Mouse (Mus musculus): ENCODE measurements around the gene Fam19a5.

The Fam19a5 gene

GRCm38 (mm10) chr15:87597149-87597548, 53.0 kb downstream of the Fam19a5 start:
- no peak for DNase-seq (ENCODE audit: low spot score)

- no peak for DNase-seq (ENCODE audit: low spot score)
These were observed 53.7 kb downstream of the Fam19a5 start for GRCm38 (mm10) chr15:87597766-87598165.

- no peak for DNase-seq (ENCODE audit: low spot score)
These were observed 54.5 kb downstream of the Fam19a5 start for GRCm38 (mm10) chr15:87598636-87599035.

GRCm38 (mm10) chr15:87603316-87603715, 59.2 kb downstream of the Fam19a5 start:
- DNase-seq (ENCODE audit: low spot score): no peak

GRCm38 (mm10) chr15:87605504-87606280, 61.6 kb downstream of the Fam19a5 start:
- no peak for DNase-seq (ENCODE audit: low spot score)

GRCm38 (mm10) chr15:87606702-87607101, 62.6 kb downstream of the Fam19a5 start:
- DNase-seq (ENCODE audit: low spot score): no peak

- DNase-seq (ENCODE audit: low spot score): no peak
These were observed 65.1 kb downstream of the Fam19a5 start for GRCm38 (mm10) chr15:87609236-87609635.

GRCm38 (mm10) chr15:87623966-87624609, 80.0 kb downstream of the Fam19a5 start:
- peak; percentile 92 for DNase-seq (ENCODE audit: low spot score)

GRCm38 (mm10) chr15:87624610-87625091, 80.6 kb downstream of the Fam19a5 start:
- peak; percentile 36 for DNase-seq (ENCODE audit: low spot score)

- DNase-seq (ENCODE audit: low spot score): peak; percentile 94
These were observed 81.3 kb downstream of the Fam19a5 start for GRCm38 (mm10) chr15:87625236-87626023.

- DNase-seq (ENCODE audit: low spot score): no peak
These were observed 91.2 kb downstream of the Fam19a5 start for GRCm38 (mm10) chr15:87635272-87635671.

- DNase-seq (ENCODE audit: low spot score): no peak
These were observed 92.3 kb downstream of the Fam19a5 start for GRCm38 (mm10) chr15:87636407-87636806.

- DNase-seq (ENCODE audit: low spot score): no peak
These were observed 93.1 kb downstream of the Fam19a5 start for GRCm38 (mm10) chr15:87637234-87637633.

- no peak for DNase-seq (ENCODE audit: low spot score)
These were observed 94.2 kb downstream of the Fam19a5 start for GRCm38 (mm10) chr15:87638270-87638669.

GRCm38 (mm10) chr15:87646313-87647061, 102.4 kb downstream of the Fam19a5 start:
- DNase-seq (ENCODE audit: low spot score): no peak

GRCm38 (mm10) chr15:87649651-87650050, 105.6 kb downstream of the Fam19a5 start:
- DNase-seq (ENCODE audit: low spot score): peak; percentile 19

- no peak for DNase-seq (ENCODE audit: low spot score)
These were observed 110.5 kb downstream of the Fam19a5 start for GRCm38 (mm10) chr15:87654551-87654950.

- no peak for DNase-seq (ENCODE audit: low spot score)
These were observed 112.5 kb downstream of the Fam19a5 start for GRCm38 (mm10) chr15:87656496-87657155.

GRCm38 (mm10) chr15:87659729-87660128, 115.6 kb downstream of the Fam19a5 start:
- no peak for DNase-seq (ENCODE audit: low spot score)

- DNase-seq (ENCODE audit: low spot score): no peak
These were observed 117.9 kb downstream of the Fam19a5 start for GRCm38 (mm10) chr15:87661954-87662353.

GRCm38 (mm10) chr15:87666041-87666750, 122.1 kb downstream of the Fam19a5 start:
- DNase-seq (ENCODE audit: low spot score): no peak

Measured in embryo, embryonic 10 days (tissue).